In genomic region chr10:3271036-3271435, GRCm38 (mm10) we compare ENCODE assay signal across 12 mouse cellular contexts. TPM values are rescaled to one million over a fixed set of nuclear protein-coding genes. Genes with fewer than 3 reads are reported as not detected.
DNase-seq lines count a peak whose midpoint lies in the region; ATAC-seq and TF ChIP-seq lines count a peak whose summit lies in the region.
"Had no signal": no experiment of that assay in that cellular context is flagged by ENCODE, and none has a peak within 500 bp of the region (broad histone marks: within the 10 kb centered on the region; RNA-seq: fewer than 3 reads in every experiment).

No protein-coding gene starts in this region.

- H3K9ac ChIP-seq in MEL (ENCODE audit: control insufficient read depth, low read depth, low read length, poor library complexity, severe bottlenecking) = no peak overlapping the region
- H3K9ac ChIP-seq in lung, embryonic 15.5 days = no peak overlapping the region
- no peak overlapping the region for H3K9ac ChIP-seq in hindbrain, embryonic 13.5 days

- DNase-seq in adrenal gland, adult 2 months = peak; percentile 28
- DNase-seq in adrenal gland, adult 18-20 months (ENCODE audit: low spot score in 2 of 2) = no peak
- DNase-seq in MEL (ENCODE audit: low read depth, low spot score) = peak; percentile 52
- DNase-seq in kidney, postnatal 14 days = peak; percentile 42
- DNase-seq in layer of hippocampus, adult 8-10 months (ENCODE audit: low spot score in 2 of 2) = no peak
- no peak for DNase-seq in spleen, postnatal 36 days (ENCODE audit: low spot score in 2 of 2)
- DNase-seq: cerebellum, postnatal 36 days; midbrain, embryonic 14.5 days had no signal

- no peaks in the 10 kb centered on the region for H3K79me2 ChIP-seq in MEL (ENCODE audit: control insufficient read depth, insufficient read depth, low read length, poor library complexity)

- TF ChIP-seq RAD21 in MEL (IDR thresholded peaks at IDR 0.05; ENCODE audit: low read depth, low read length) = no peak

- no peaks in the 10 kb centered on the region for H3K4me1 ChIP-seq in MEL (ENCODE audit: control insufficient read depth in 1 of 2, insufficient read depth in 2 of 2, low read length in 2 of 2)
- H3K4me1 ChIP-seq in lung, embryonic 15.5 days = no peaks in the 10 kb centered on the region
- no peaks in the 10 kb centered on the region for H3K4me1 ChIP-seq in hindbrain, embryonic 13.5 days (replicated peaks)

- H3K27me3 ChIP-seq in MEL (ENCODE audit: control insufficient read depth in 1 of 2, insufficient read depth in 2 of 2, low read length in 2 of 2) = no peaks in the 10 kb centered on the region
- H3K27me3 ChIP-seq in lung, embryonic 15.5 days = no peaks in the 10 kb centered on the region
- H3K27me3 ChIP-seq in hindbrain, embryonic 13.5 days = no peaks in the 10 kb centered on the region

- TF ChIP-seq CTCF in MEL (IDR thresholded peaks at IDR 0.05 in 2 of 3, conservative IDR thresholded peaks at IDR 0.05 in 1 of 3; ENCODE audit: control insufficient read depth in 1 of 3, insufficient read depth in 1 of 3, low read depth in 2 of 3, low read length in 3 of 3, poor library complexity in 1 of 3, severe bottlenecking in 1 of 3) = no peak

- 27% methylated on average over 4 of the region's 4 CpGs for WGBS in lung, embryonic 15.5 days
- WGBS in hindbrain, embryonic 13.5 days = 82% methylated on average over 3 of the region's 4 CpGs

- TF ChIP-seq EP300 in MEL (IDR thresholded peaks at IDR 0.05; ENCODE audit: low read depth in 1 of 2, low read length in 2 of 2) = no peak

- no peaks in the 10 kb centered on the region for H3K36me3 ChIP-seq in MEL (ENCODE audit: control insufficient read depth in 1 of 2, insufficient read depth in 2 of 2, low read length in 2 of 2)
- H3K36me3 ChIP-seq in lung, embryonic 15.5 days = no peaks in the 10 kb centered on the region
- no peaks in the 10 kb centered on the region for H3K36me3 ChIP-seq in hindbrain, embryonic 13.5 days

- TF ChIP-seq POLR2A in MEL (IDR thresholded peaks at IDR 0.05; ENCODE audit: control insufficient read depth in 1 of 2, insufficient read depth in 1 of 2, low read depth in 1 of 2, low read length in 2 of 2, poor library complexity in 1 of 2) = no peak

- H3K4me3 ChIP-seq in MEL (ENCODE audit: control insufficient read depth in 1 of 2, insufficient read depth in 1 of 2, low read depth in 2 of 2, low read length in 2 of 2) = no peak overlapping the region
- H3K4me3 ChIP-seq in lung, embryonic 15.5 days = no peak overlapping the region
- H3K4me3 ChIP-seq in hindbrain, embryonic 13.5 days = no peak overlapping the region

- H3K4me2 ChIP-seq in lung, embryonic 15.5 days = no peak overlapping the region
- H3K4me2 ChIP-seq in hindbrain, embryonic 13.5 days = no peak overlapping the region

- ATAC-seq in lung, embryonic 15.5 days (ENCODE audit: borderline replicate concordance, extremely low read depth, low FRiP score, low TSS enrichment) = peak; percentile 69; the same call in 1 of the 2 replicates
- no peak for ATAC-seq in hindbrain, embryonic 13.5 days (ENCODE audit: low FRiP score)
- ATAC-seq: hindbrain, embryonic 16.5 days had no signal

- H3K9me3 ChIP-seq in MEL (replicated peaks; ENCODE audit: insufficient read depth, low read length) = no peaks in the 10 kb centered on the region
- no peaks in the 10 kb centered on the region for H3K9me3 ChIP-seq in lung, embryonic 15.5 days
- H3K9me3 ChIP-seq in hindbrain, embryonic 13.5 days = peaks cover 6% of the 10 kb centered on the region

- H3K27ac ChIP-seq in MEL (ENCODE audit: control insufficient read depth, low read depth, low read length) = no peak overlapping the region
- H3K27ac ChIP-seq in lung, embryonic 15.5 days = no peak overlapping the region
- H3K27ac ChIP-seq in hindbrain, embryonic 13.5 days = no peak overlapping the region

TF ChIP-seq in MEL, 35 proteins besides CTCF, POLR2A, EP300 and RAD21:
- no peak for TF ChIP-seq MAFK (IDR thresholded peaks at IDR 0.05; ENCODE audit: borderline replicate concordance, low read depth, low read length)
- no peak for TF ChIP-seq MAX (IDR thresholded peaks at IDR 0.05; ENCODE audit: low read length)
- no peak for TF ChIP-seq ETS1 (IDR thresholded peaks at IDR 0.05; ENCODE audit: low read depth, low read length)
- no peak for TF ChIP-seq GABPA (IDR thresholded peaks at IDR 0.05; ENCODE audit: low read depth, low read length)
- TF ChIP-seq SMC3 (IDR thresholded peaks at IDR 0.05; ENCODE audit: low read depth, low read length) = no peak
- no peak for TF ChIP-seq POLR2AphosphoS5 (IDR thresholded peaks at IDR 0.05; ENCODE audit: borderline replicate concordance, low read depth, low read length)
- TF ChIP-seq CHD2 (IDR thresholded peaks at IDR 0.05; ENCODE audit: low read length) = no peak
- no peak for TF ChIP-seq SIN3A (IDR thresholded peaks at IDR 0.05; ENCODE audit: low read length)
- TF ChIP-seq JUND (IDR thresholded peaks at IDR 0.05; ENCODE audit: low read depth, low read length) = no peak
- TF ChIP-seq KAT2A (conservative IDR thresholded peaks at IDR 0.05; ENCODE audit: low read depth, low read length) = no peak
- no peak for TF ChIP-seq MAZ (IDR thresholded peaks at IDR 0.05; ENCODE audit: low read depth, low read length)
- TF ChIP-seq BHLHE40 (IDR thresholded peaks at IDR 0.05; ENCODE audit: borderline replicate concordance, low read depth, low read length) = no peak
- TF ChIP-seq NELFE (IDR thresholded peaks at IDR 0.05; ENCODE audit: low read depth, low read length) = no peak
- TF ChIP-seq E2F4 (IDR thresholded peaks at IDR 0.05; ENCODE audit: borderline replicate concordance, low read depth, low read length) = no peak

RNA-seq across cellular contexts. Expression of gene H60c, which starts 3.5 kb away (rescaled TPM):
- not detected for total RNA-seq in adrenal gland, adult 2 months (2021)
- polyA plus RNA-seq in adrenal gland, adult 2 months (2012; rRNA removed) = 0.07 TPM in 1 of 2 replicates, not detected in the other
- total RNA-seq in adrenal gland, adult 18-20 months (2021) = not detected
- not detected in 2 replicates for total RNA-seq in MEL (2012; rRNA removed)
- not detected for polyA plus RNA-seq in MEL (2012; ENCODE audit: insufficient read depth in 1 of 2, insufficient read length in 2 of 2, low read depth in 1 of 2, low replicate concordance in 2 of 2, missing spikeins in 1 of 2)
- polyA plus RNA-seq in lung, embryonic 15.5 days (2015; fragmentation: Nextera tagmentation; extraction: Ambion mirVana) = 0.34 and 0.47 TPM in 2 replicates
- not detected for total RNA-seq in layer of hippocampus, adult 8-10 months (2022)
- not detected in 2 replicates for polyA plus RNA-seq in hindbrain, embryonic 13.5 days (2015; fragmentation: Nextera tagmentation; extraction: Ambion mirVana)
- total RNA-seq: heart, adult 18-20 months had no signal
- polyA plus RNA-seq: hindbrain, embryonic 16.5 days; midbrain, embryonic 14.5 days had no signal

Comparison
In these comparisons a context has a peak if more than half of its experiments do, and no peak if none do; other contexts are left out.
1. DNase-seq: peak in adrenal gland, adult 2 months (single experiment), MEL (single experiment) and kidney, postnatal 14 days (single experiment); none in adrenal gland, adult 18-20 months (0 of 2), layer of hippocampus, adult 8-10 months (0 of 2) and spleen, postnatal 36 days (0 of 2).